Mouse (Mus musculus) forebrain, postnatal 0 days (tissue): Measurements from ENCODE around the gene Ubxn1. TPM values are rescaled to one million over a fixed set of nuclear protein-coding genes. Genes with fewer than 3 reads are reported as not detected.
"Not testable (repeated sequence)": the region's sequence is repeated elsewhere in the genome, so short reads cannot be mapped to it uniquely, and the experiment has no call there.

ENCODE experiments used
- ATAC-seq: fragments of 200-750 bp; cut with Nextera tagmentation; 2 replicates; pipeline ENCODE4 v1.8.0; 2017; ENCODE audit warnings: mild to moderate bottlenecking, moderate library complexity
- DNase-seq: peaks from one replicate; pipeline ENCODE4 v3.0.0-alpha.2; 2015
- H3K27ac ChIP-seq: fragments of 300-500 bp; sonication (generic); 2 replicates; pipeline ENCODE4 v1.5.1; 2014; ENCODE audit warnings: low read depth, mild to moderate bottlenecking, antibody characterized with exemption, low read length, moderate library complexity, mixed read lengths
- H3K27me3 ChIP-seq: fragments of 300-500 bp; sonication (generic); 2 replicates; pipeline ENCODE4 v1.6.1; 2014; ENCODE audit warnings: mild to moderate bottlenecking, low read length, mixed read lengths; ENCODE audit not compliant: insufficient read depth
- H3K36me3 ChIP-seq: fragments of 300-500 bp; sonication (generic); 2 replicates; pipeline ENCODE4 v1.6.1; 2014; ENCODE audit warnings: mild to moderate bottlenecking, moderate library complexity; ENCODE audit not compliant: insufficient read depth
- H3K4me1 ChIP-seq: fragments of 300-500 bp; sonication (generic); 2 replicates; pipeline ENCODE4 v1.6.1; 2014; ENCODE audit warnings: antibody characterized with exemption; ENCODE audit not compliant: insufficient read depth
- H3K4me2 ChIP-seq: fragments of 300-500 bp; sonication (generic); 2 replicates; pipeline ENCODE4 v1.6.1; 2014; ENCODE audit warnings: low read depth, mild to moderate bottlenecking, moderate library complexity
- H3K4me3 ChIP-seq: fragments of 300-500 bp; sonication (generic); 2 replicates; pipeline ENCODE4 v1.5.1; 2014; ENCODE audit warnings: low read depth, low read length, mixed read lengths
- H3K9ac ChIP-seq: fragments of 300-500 bp; sonication (generic); 2 replicates; pipeline ENCODE4 v1.6.1; 2014; ENCODE audit warnings: mild to moderate bottlenecking
- H3K9me3 ChIP-seq: fragments of 300-500 bp; sonication (generic); 2 replicates; pipeline ENCODE4 v1.6.1; 2016; ENCODE audit warnings: low read length
- CTCF ChIP-seq: sonication (generic); IDR thresholded peaks from 2 replicates; pipeline ENCODE4 v1.5.1; 2016; ENCODE audit warnings: antibody characterized with exemption, control low read depth, low read depth
- WGBS: fragments of 180-500 bp; shearing (Covaris S2); extraction: QIAGEN DNeasy Blood & Tissue Kit; methylation state at CpG from one replicate; pipeline ENCODE4 v1.1.7; 2014; 5-methylcytosine and 5-hydroxymethylcytosine counted together
- polyA plus RNA-seq: library from polyadenylated mRNA; unstranded; fragments of >200 nt; fragmentation: Nextera tagmentation; extraction: Ambion mirVana; gene quantifications from 2 replicates; pipeline ENCODE4 v1.2.1, GENCODE M21; 2015
- total RNA-seq: library from RNA; depleted of rRNA; stranded (reverse); fragments of >200 nt; gene quantifications from 2 replicates; pipeline ENCODE4 v1.2.3, GENCODE M21; 2014

The Ubxn1 gene
- total and polyA plus RNA-seq, 2 experiments from 2014 or later = 108 to 168 TPM

DNA sequence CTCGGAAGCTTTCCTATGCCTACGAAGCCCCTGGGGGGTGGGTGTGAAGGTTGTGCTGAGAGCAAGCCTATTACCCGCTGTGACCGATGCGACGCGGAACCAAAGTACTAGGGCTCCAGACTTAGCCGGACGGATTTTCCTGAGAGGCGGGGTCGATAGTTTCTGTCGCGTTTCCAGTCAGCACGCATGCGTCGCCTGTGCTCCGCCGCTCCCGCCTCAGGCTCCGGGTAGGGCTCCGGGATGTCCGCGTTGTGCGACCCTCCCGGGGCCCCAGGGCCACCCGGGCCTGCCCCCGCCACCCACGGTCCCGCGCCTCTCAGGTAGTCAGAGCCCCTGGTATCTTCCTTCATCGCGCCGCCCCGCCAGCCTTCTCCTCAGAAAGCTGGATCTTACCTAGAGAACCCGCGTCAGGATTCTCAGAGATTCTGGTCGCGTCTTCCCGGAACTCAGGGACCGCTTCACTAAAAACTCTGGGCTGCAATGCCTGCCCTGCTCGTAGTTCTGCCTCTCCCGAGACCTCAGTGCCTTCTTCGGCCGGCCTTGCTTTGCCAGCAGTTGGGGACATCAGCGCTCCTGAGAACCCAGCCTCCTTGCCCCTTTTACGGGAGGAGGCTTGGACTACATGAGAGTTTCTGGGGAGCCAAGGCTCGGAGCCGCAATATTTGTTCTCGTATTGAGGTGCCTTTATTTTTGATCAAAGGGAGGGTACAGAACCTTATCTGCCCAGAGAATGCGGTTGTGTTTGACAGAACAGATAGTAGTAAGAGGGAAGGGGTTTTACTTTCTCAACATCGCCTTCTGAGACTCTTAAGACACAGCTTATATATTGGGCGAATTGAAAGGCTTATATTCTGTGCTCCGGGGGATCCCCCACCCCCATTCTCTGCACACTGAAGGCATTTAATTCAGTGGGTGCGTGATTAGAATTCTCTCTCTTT lies 21.8 kb downstream of the Ubxn1 start, which contains the start of gene Ints5:
Gene Ints5 (plus strand): TSS at position 177 of the 938 bp plus-strand sequence.
- H3K27ac ChIP-seq = peak within 1 kb of the TSS; percentile 87
- ATAC-seq (peak; percentile 68), DNase-seq (peak; percentile 93)
- peaks cover 5% of the 10 kb centered on the region for H3K4me1 ChIP-seq
- WGBS = 3% methylated on average over 54 of the region's 54 CpGs
- peak within 1 kb of the TSS; percentile 87 for H3K9ac ChIP-seq
- TF ChIP-seq CTCF = no peak; the same call in 1 of the 2 replicates
- H3K9me3 ChIP-seq = no peaks in the 10 kb centered on the region
- H3K4me2 ChIP-seq = peak within 1 kb of the TSS; percentile 98
- H3K4me3 ChIP-seq = peak within 1 kb of the TSS; percentile 79
- no peaks in the 10 kb centered on the region for H3K27me3 ChIP-seq
- peaks cover 16% of the 10 kb centered on the region for H3K36me3 ChIP-seq

DNA sequence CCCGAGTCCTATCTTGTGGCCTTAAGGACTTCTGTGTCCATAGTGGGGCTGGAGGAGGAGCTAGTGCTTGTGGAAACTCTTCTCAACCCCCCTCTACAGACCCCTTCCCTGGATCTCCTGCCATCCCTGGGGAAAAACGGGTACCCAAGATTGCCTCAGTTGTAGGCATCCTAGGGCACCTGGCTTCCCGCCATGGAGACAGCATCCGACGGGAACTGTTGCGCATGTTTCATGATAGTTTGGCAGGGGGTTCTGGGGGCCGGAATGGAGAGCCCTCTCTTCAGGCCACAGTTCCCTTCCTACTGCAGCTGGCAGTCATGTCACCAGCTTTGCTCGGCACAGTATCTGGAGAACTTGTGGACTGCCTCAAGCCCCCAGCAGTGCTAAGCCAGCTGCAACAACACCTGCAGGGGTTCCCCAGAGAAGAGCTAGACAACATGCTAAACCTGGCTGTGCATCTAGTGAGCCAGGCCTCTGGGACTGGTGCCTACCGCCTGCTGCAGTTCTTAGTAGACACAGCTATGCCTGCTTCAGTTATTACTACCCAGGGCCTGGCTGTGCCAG lies 24.2 kb downstream of the Ubxn1 start:
- no peak for DNase-seq
- H3K4me3 ChIP-seq = no peak overlapping the region
- no peaks in the 10 kb centered on the region for H3K9me3 ChIP-seq
- no peak for ATAC-seq
- H3K4me1 ChIP-seq = peaks cover 11% of the 10 kb centered on the region
- no peaks in the 10 kb centered on the region for H3K27me3 ChIP-seq
- WGBS = 86% methylated on average over 9 of the region's 9 CpGs
- no peak for TF ChIP-seq CTCF
- peaks cover 14% of the 10 kb centered on the region for H3K36me3 ChIP-seq
- no peak overlapping the region for H3K27ac ChIP-seq
- H3K4me2 ChIP-seq = no peak overlapping the region
- no peak overlapping the region for H3K9ac ChIP-seq

DNA sequence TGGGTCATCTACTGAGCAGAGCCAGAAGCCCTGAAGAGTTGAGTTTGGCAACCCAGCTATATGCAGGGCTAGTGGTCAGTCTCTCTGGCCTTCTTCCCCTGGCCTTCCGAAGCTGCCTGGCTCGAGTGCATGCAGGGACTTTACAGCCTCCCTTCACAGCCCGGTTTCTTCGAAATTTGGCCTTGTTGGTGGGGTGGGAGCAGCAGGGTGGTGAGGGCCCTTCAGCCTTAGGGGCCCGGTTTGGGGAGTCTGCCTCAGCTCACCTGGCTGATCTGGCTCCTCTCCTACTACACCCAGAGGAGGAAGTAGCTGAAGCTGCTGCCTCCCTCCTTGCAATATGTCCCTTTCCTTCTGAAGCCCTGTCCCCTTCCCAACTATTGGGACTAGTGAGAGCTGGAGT lies 24.9 kb downstream of the Ubxn1 start:
- H3K4me3 ChIP-seq, H3K27me3 ChIP-seq, DNase-seq, H3K4me2 ChIP-seq, ATAC-seq, H3K9ac ChIP-seq, H3K9me3 ChIP-seq, H3K27ac ChIP-seq: not testable (repeated sequence)
- 81% methylated on average over 5 of the region's 5 CpGs for WGBS
- Histone ChIP-seq H3K36me3 (peaks cover 11% of the 10 kb centered on the region), H3K4me1 (peaks cover 11% of the 10 kb centered on the region)

DNA sequence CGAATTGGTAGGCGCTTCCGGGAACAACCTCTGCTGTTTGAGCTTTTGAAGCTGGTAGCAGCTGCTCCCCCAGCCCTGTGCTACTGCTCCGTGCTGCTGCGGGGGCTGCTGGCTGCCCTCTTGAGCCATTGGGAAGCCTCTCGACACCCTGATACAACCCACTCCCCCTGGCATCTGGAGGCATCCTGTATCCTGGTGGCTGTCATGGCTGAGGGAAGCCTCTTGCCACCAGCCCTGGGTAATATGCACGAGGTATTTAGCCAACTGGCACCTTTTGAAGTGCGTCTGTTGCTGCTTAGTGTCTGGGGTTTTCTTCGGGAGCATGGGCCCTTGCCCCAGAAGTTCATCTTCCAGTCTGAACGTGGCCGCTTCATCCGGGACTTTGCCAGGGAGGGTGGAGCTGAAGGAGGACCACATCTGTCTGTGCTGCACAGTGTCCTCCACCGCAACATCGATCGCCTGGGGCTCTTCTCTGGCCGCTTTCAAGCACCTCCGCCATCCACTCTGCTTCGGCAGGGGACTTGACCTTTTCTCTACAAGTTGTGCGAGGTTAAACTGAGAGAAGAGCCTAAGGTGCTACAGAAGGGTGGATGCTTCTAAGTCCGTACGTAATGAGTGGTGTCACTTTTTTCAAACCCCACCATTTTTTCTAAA lies 26.0 kb downstream of the Ubxn1 start:
- Histone ChIP-seq H3K36me3 (peaks cover 15% of the 10 kb centered on the region), H3K4me1 (peaks cover 11% of the 10 kb centered on the region), H3K27ac (peak overlapping the region; percentile 52; the same call in 1 of the 2 replicates), H3K9ac (peak overlapping the region; percentile 31), H3K4me2 (peak overlapping the region; percentile 75), H3K4me3 (peak overlapping the region; percentile 78)
- DNase-seq, H3K27me3 ChIP-seq, H3K9me3 ChIP-seq: not testable (repeated sequence)
- ATAC-seq = peak; percentile 29
- WGBS = 22% methylated on average over 21 of the region's 21 CpGs

DNA sequence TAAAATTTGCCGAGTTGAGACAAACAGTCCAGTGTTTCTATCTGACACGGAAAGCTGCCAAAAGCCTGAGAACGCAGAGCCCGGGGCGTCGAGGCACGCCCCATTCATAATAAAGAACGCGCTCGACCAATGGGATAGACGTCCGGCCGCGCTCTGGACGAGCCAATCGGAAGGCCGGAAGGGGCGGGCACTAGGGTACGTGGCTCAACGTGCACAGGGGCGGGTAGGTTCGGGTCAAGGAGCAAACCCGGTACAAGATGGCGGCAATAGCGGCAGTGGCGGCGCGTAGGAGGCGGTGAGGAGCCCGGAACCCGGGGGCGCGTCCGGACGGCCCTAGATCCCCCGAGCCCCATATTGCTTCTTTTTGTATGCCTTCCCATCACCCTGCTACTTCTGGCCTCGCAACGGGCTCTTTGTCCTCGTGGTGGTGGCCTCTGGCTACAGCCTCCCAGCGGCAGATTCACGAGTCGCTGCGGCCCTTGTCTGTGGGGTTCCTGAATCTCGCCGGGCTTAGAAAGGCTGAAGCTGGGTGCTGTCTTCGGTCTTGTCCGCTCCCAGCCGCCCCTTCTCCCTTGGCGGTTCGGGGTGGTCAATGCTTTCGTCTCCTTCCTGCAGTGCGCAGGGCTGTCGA lies 26.7 kb downstream of the Ubxn1 start, which contains the start of gene Ganab:
Gene Ganab (plus strand): TSS at position 207 of the 631 bp plus-strand sequence.
- under 1% methylated on average over 53 of the region's 53 CpGs for WGBS
- TF ChIP-seq CTCF = peak; percentile 45
- H3K27me3 ChIP-seq = no peaks in the 10 kb centered on the region
- H3K9me3 ChIP-seq = no peaks in the 10 kb centered on the region
- H3K9ac ChIP-seq = peak within 1 kb of the TSS; percentile 82
- ATAC-seq (peak; percentile 99), DNase-seq (peak; percentile 97)
- peaks cover 20% of the 10 kb centered on the region for H3K36me3 ChIP-seq
- H3K27ac ChIP-seq = peak within 1 kb of the TSS; percentile 86
- peak within 1 kb of the TSS; percentile 78 for H3K4me3 ChIP-seq
- H3K4me2 ChIP-seq = peak within 1 kb of the TSS; percentile 75
- H3K4me1 ChIP-seq = peaks cover 11% of the 10 kb centered on the region

DNA sequence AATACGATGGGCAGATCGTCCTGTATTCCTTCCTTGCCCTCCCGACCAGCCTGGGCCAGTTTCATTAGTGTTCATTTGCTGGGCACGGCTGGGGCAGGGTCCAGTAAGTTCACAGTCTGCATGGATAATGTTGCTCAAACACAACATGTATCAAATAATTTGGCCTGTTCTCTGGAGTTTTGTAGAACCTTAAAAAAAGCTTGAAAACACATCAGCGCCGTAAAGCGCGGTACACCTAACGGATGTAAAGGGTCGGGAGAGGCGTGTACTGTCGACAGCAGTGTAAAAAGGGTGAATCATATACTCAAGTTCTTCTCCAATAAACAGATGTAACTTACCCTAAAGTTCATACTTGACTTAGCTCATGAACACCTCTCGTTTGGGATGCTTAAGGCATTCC lies 27.3 kb downstream of the Ubxn1 start:
- ATAC-seq = no peak
- Histone ChIP-seq H3K27me3 (no peaks in the 10 kb centered on the region), H3K9me3 (no peaks in the 10 kb centered on the region)

More for the DNA sequence above, 27.3 kb downstream of the Ubxn1 start:
- Histone ChIP-seq H3K27ac (peak overlapping the region; percentile 86), H3K36me3 (peaks cover 26% of the 10 kb centered on the region), H3K4me2 (peak overlapping the region; percentile 75), H3K4me1 (peaks cover 11% of the 10 kb centered on the region), H3K9ac (peak overlapping the region; percentile 82), H3K4me3 (peak overlapping the region; percentile 78)
- DNase-seq = peak; percentile 8
- no peak for TF ChIP-seq CTCF
- 10% methylated on average over 13 of the region's 13 CpGs for WGBS
